Mouse (Mus musculus): ENCODE results near the gene Wdr54. TPM values are rescaled to one million over a fixed set of nuclear protein-coding genes. Genes with fewer than 3 reads are reported as not detected.
"Not testable (repeated sequence)": the region's sequence is repeated elsewhere in the genome, so short reads cannot be mapped to it uniquely, and the experiment has no call there.

Gene Wdr54
- polyA plus RNA-seq, 1 experiment from 2014 or later = 18.0 TPM

DNA sequence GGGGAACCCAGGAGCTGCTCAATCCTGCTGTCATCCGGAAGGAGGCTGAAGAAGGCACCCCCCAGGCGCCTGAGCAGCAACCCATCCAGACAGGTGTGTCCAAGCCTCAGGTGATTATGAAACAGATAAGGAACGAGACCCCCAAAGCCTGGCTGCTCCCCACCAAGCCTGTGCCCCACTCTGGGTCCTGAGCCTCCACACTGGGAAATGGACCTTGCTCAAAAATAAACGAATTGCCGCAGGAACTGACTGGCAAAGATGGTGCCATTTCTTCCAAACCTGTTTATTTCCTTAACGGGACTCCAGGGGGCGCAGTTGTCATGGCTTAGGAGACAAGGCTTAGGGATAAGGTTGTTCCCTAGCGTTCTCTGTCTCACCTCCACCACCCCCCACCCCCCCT is 6.5 kb upstream of the Wdr54 start:
- 0% methylated on average over 8 of the region's 8 CpGs for WGBS
- H3K27ac ChIP-seq = no peak overlapping the region
- H3K4me1 ChIP-seq (replicated peaks; ENCODE audit: control insufficient read depth, insufficient read depth, low read length) = peaks cover 31% of the 10 kb centered on the region
- peaks cover 29% of the 10 kb centered on the region for H3K27me3 ChIP-seq (ENCODE audit: control insufficient read depth, insufficient read depth, low read length)
- peak; percentile 73 for DNase-seq (ENCODE audit: low spot score)
- H3K9ac ChIP-seq = peak overlapping the region; percentile 12; the same call in 1 of the 2 replicates
- peak overlapping the region; percentile 18 for H3K4me3 ChIP-seq (replicated peaks; ENCODE audit: low read length)
- peak overlapping the region; percentile 39 for H3K4me2 ChIP-seq (replicated peaks)
- no peaks in the 10 kb centered on the region for H3K36me3 ChIP-seq (replicated peaks; ENCODE audit: control insufficient read depth, insufficient read depth)
- no peak for ATAC-seq (ENCODE audit: low FRiP score)
- H3K9me3 ChIP-seq (ENCODE audit: control insufficient read depth, low read length) = no peaks in the 10 kb centered on the region

DNA sequence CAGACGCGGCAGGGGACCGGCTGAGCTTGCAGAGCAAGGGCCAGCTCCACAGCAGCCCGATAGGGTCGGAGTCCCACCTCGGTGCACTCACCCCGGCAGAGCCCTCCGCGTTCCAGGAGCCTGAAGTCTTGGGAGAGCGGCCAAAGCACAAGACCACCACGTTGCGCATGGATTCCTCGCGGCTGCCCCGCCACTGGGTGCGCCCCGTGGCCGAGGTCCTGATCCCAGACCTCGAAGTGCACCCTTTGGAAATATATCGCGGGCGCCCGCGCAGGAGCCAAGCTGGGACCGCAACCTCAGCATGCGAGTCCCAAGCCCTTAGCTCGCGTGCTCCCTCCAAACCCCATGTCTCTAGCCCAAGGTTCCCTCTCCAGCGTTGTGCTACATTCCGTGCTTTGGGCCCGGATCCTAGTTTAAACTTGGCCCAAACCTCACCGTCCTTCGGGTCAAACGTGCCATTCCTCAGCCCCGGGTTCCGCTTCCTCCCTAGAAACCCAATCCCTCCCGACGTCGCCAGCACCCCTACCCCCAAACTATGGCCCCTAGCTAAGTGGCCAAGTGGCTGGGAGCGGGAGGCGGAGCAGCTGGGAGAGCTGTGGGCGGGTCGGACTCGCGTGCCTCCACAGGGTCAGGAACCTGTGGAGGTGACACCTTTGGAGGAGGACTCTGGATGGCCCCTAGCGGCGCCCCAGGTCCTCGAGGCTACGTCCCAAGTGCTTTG is 5.9 kb upstream of the Wdr54 start:
- no peak for ATAC-seq (ENCODE audit: low FRiP score)
- Histone ChIP-seq H3K36me3 (replicated peaks; ENCODE audit: control insufficient read depth, insufficient read depth) (no peaks in the 10 kb centered on the region), H3K4me3 (replicated peaks; ENCODE audit: low read length) (peak overlapping the region; percentile 18), H3K9ac (peak overlapping the region; percentile 12; the same call in 1 of the 2 replicates), H3K27ac (no peak overlapping the region), H3K4me2 (replicated peaks) (peak overlapping the region; percentile 39), H3K9me3 (ENCODE audit: control insufficient read depth, low read length) (no peaks in the 10 kb centered on the region), H3K27me3 (ENCODE audit: control insufficient read depth, insufficient read depth, low read length) (peaks cover 29% of the 10 kb centered on the region), H3K4me1 (replicated peaks; ENCODE audit: control insufficient read depth, insufficient read depth, low read length) (peaks cover 25% of the 10 kb centered on the region)
- DNase-seq (ENCODE audit: low spot score) = no peak
- under 1% methylated on average over 49 of the region's 49 CpGs for WGBS

DNA sequence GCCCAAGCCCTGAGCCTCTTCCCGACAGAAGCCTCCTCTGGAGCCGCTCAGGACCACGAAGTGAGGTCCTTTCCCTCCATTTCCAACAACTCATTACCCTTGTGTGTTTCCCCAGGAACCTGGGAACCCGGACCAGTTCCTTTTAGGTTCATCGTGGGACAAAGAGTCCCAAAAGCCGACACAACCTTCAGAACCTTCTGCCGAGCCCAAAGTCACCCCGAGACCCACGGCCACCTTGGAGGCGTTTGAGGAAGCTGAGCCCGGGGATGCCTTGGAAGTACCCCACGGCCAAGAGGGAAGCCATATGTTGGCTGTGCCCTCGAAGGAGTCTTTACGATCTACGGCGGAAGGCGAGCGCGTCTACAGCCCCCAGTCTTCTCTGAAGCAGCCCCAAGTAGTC is 5.2 kb upstream of the Wdr54 start:
- peak overlapping the region; percentile 39 for H3K4me2 ChIP-seq (replicated peaks)
- H3K27me3 ChIP-seq (ENCODE audit: control insufficient read depth, insufficient read depth, low read length) = peaks cover 29% of the 10 kb centered on the region
- H3K4me3 ChIP-seq (replicated peaks; ENCODE audit: low read length) = peak overlapping the region; percentile 18
- H3K9me3 ChIP-seq (ENCODE audit: control insufficient read depth, low read length) = no peaks in the 10 kb centered on the region
- no peaks in the 10 kb centered on the region for H3K36me3 ChIP-seq (replicated peaks; ENCODE audit: control insufficient read depth, insufficient read depth)
- ATAC-seq (ENCODE audit: low FRiP score) (no peak), DNase-seq (ENCODE audit: low spot score) (no peak)
- no peak overlapping the region for H3K27ac ChIP-seq
- no peak overlapping the region for H3K9ac ChIP-seq
- 15% methylated on average over 19 of the region's 19 CpGs for WGBS
- peaks cover 21% of the 10 kb centered on the region for H3K4me1 ChIP-seq (replicated peaks; ENCODE audit: control insufficient read depth, insufficient read depth, low read length)

DNA sequence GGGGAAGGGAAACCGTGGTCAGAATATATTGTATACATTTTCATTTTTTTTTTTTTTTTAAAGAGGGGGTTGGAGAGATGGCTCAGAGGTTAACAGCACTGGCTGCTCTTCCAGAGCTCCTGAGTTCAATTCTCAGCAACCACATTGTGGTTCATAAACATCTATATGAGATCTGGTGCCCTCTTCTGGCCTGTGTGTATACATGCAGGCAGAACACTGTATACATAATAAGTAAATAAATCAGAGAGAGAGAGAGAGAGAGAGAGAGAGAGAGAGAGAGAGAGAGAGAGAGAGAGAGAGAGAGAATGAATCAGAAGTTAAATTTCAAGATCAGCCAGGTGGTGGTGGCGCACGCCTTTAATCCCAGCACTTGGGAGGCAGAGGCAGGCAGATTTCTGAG is 3.3 kb upstream of the Wdr54 start:
- not testable (repeated sequence) for H3K36me3 ChIP-seq (replicated peaks; ENCODE audit: control insufficient read depth, insufficient read depth); ATAC-seq (ENCODE audit: low FRiP score); H3K9ac ChIP-seq; H3K27ac ChIP-seq; H3K9me3 ChIP-seq (ENCODE audit: control insufficient read depth, low read length); H3K4me3 ChIP-seq (replicated peaks; ENCODE audit: low read length); H3K4me2 ChIP-seq (replicated peaks)
- peak; percentile 68 for DNase-seq (ENCODE audit: low spot score)
- Histone ChIP-seq H3K4me1 (replicated peaks; ENCODE audit: control insufficient read depth, insufficient read depth, low read length) (peaks cover 26% of the 10 kb centered on the region), H3K27me3 (ENCODE audit: control insufficient read depth, insufficient read depth, low read length) (peaks cover 29% of the 10 kb centered on the region)
- WGBS = 26% methylated on average over 3 of the region's 3 CpGs

DNA sequence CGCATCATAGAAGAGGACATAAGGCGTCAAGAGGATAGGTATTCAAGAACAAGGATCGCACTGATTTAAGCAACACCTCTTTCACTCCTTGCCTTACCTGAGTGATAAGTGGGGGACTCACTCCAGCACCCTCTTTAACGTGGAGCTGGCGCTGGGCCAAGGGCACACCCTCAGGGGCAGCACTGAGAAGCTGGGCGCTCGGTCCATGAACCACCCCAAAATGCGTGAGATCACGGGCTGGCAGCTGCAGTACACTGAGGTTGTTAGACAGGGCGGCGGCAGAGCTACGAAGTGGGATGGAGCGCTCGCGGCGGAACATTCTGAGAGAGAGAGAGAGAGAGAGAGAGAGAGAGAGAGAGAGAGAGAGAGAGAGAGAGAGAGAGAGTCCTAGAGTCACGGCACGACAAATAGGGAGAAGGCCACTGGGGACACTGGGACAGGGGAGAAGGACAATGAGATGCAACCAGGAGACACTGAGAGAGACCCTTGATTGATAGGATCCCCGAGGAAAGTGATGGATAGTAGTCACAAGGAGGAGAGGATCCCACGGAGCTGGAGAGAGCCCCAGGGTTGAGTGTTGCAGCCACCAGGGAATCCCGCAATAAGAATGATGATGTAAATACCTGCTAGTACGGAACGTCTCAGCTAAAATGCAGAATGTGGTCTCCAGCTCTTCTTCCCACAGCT is 502 bp downstream of the Wdr54 start:
- DNase-seq (ENCODE audit: low spot score) (no peak), ATAC-seq (ENCODE audit: low FRiP score) (peak; percentile 5; the same call in 1 of the 2 replicates)
- 9% methylated on average over 23 of the region's 23 CpGs for WGBS
- peak overlapping the region; percentile 66 for H3K9ac ChIP-seq
- no peaks in the 10 kb centered on the region for H3K9me3 ChIP-seq (ENCODE audit: control insufficient read depth, low read length)
- H3K4me2 ChIP-seq (replicated peaks) = peak overlapping the region; percentile 86
- peak overlapping the region; percentile 61 for H3K4me3 ChIP-seq (replicated peaks; ENCODE audit: low read length)
- H3K27ac ChIP-seq = peak overlapping the region; percentile 38; the same call in 1 of the 2 replicates
- peaks cover 10% of the 10 kb centered on the region for H3K27me3 ChIP-seq (ENCODE audit: control insufficient read depth, insufficient read depth, low read length)
- H3K36me3 ChIP-seq (replicated peaks; ENCODE audit: control insufficient read depth, insufficient read depth) = no peaks in the 10 kb centered on the region
- H3K4me1 ChIP-seq (replicated peaks; ENCODE audit: control insufficient read depth, insufficient read depth, low read length) = peaks cover 14% of the 10 kb centered on the region

DNA sequence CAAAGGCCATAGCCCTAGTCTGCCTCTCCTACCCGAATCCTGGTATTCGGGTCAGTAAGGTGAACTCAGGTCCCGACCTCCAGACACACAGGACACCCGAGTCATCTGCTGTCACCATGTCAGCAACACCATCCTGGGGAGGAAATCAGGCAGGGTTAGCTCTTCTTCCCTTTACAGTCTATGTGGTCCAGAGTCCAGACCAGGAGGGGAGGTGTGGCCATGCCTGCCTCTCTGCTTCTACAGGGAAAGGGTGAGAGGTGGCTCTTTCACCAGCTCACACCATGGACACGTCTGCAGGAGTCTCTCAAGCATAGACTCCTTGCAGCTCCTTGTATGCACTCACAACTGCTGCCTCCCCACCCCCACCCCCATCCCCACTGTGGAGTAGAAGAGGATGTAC is 2.7 kb downstream of the Wdr54 start:
- peaks cover 14% of the 10 kb centered on the region for H3K4me1 ChIP-seq (replicated peaks; ENCODE audit: control insufficient read depth, insufficient read depth, low read length)
- WGBS = 84% methylated on average over 5 of the region's 5 CpGs
- no peak for DNase-seq (ENCODE audit: low spot score)
- H3K9me3 ChIP-seq (ENCODE audit: control insufficient read depth, low read length) = no peaks in the 10 kb centered on the region
- no peak overlapping the region for H3K4me3 ChIP-seq (replicated peaks; ENCODE audit: low read length)
- H3K27me3 ChIP-seq (ENCODE audit: control insufficient read depth, insufficient read depth, low read length) = no peaks in the 10 kb centered on the region
- H3K9ac ChIP-seq = no peak overlapping the region
- H3K36me3 ChIP-seq (replicated peaks; ENCODE audit: control insufficient read depth, insufficient read depth) = peaks cover 4% of the 10 kb centered on the region; the same call in 1 of the 2 replicates
- no peak overlapping the region for H3K4me2 ChIP-seq (replicated peaks)
- ATAC-seq (ENCODE audit: low FRiP score) = no peak
- H3K27ac ChIP-seq = no peak overlapping the region

DNA sequence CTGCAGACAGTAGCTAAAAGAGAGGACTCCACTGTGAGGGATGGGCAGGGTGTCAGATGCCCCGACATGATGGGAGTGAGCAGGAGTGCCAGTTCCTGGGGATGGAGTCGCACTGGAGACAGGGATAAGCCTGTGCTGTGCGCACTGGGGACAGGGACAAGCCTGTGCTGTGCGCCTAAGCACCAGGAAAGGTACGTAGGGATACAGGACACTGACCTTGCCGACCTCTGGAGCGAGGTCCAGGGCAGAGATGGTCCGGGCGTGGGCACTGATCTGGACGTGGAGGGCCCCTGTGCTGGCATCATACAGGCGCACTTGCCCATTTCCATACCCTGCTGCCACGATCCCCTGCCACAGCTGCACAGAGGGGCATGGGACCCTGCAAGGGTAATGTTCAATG is 3.2 kb downstream of the Wdr54 start:
- 84% methylated on average over 12 of the region's 12 CpGs for WGBS
- Histone ChIP-seq H3K36me3 (replicated peaks; ENCODE audit: control insufficient read depth, insufficient read depth) (peaks cover 4% of the 10 kb centered on the region), H3K27ac (no peak overlapping the region), H3K4me2 (replicated peaks) (no peak overlapping the region), H3K27me3 (ENCODE audit: control insufficient read depth, insufficient read depth, low read length) (no peaks in the 10 kb centered on the region), H3K4me3 (replicated peaks; ENCODE audit: low read length) (no peak overlapping the region), H3K9ac (no peak overlapping the region), H3K4me1 (replicated peaks; ENCODE audit: control insufficient read depth, insufficient read depth, low read length) (peaks cover 14% of the 10 kb centered on the region), H3K9me3 (ENCODE audit: control insufficient read depth, low read length) (no peaks in the 10 kb centered on the region)
- DNase-seq (ENCODE audit: low spot score) = no peak
- no peak for ATAC-seq (ENCODE audit: low FRiP score)

DNA sequence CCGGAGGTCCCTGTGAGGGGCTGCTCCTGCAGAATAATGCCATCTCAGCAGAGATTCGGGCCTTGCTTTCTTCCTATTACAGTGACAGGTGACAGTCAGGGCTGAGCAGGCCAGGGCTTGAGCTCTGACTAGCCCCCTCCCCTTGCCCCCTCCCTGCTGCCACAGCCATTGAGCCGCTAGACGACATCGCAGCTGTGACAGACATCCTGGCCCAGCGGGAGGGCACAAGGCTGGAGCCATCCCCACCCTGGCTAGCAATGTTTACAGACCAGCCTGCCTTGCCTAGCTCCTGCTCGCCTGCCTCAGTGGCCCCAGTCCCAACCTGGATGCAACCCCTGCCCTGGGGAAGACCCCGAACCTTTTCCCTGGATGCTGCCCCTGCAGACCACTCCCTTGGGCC is 4.5 kb downstream of the Wdr54 start:
- ATAC-seq (ENCODE audit: low FRiP score) (no peak), DNase-seq (ENCODE audit: low spot score) (no peak)
- 25% methylated on average over 8 of the region's 8 CpGs for WGBS
- H3K27me3 ChIP-seq (ENCODE audit: control insufficient read depth, insufficient read depth, low read length) = no peaks in the 10 kb centered on the region
- no peak overlapping the region for H3K9ac ChIP-seq
- no peak overlapping the region for H3K4me3 ChIP-seq (replicated peaks; ENCODE audit: low read length)
- H3K9me3 ChIP-seq (ENCODE audit: control insufficient read depth, low read length) = no peaks in the 10 kb centered on the region
- H3K4me1 ChIP-seq (replicated peaks; ENCODE audit: control insufficient read depth, insufficient read depth, low read length) = peaks cover 14% of the 10 kb centered on the region
- no peak overlapping the region for H3K4me2 ChIP-seq (replicated peaks)
- peaks cover 4% of the 10 kb centered on the region for H3K36me3 ChIP-seq (replicated peaks; ENCODE audit: control insufficient read depth, insufficient read depth)
- no peak overlapping the region for H3K27ac ChIP-seq

DNA sequence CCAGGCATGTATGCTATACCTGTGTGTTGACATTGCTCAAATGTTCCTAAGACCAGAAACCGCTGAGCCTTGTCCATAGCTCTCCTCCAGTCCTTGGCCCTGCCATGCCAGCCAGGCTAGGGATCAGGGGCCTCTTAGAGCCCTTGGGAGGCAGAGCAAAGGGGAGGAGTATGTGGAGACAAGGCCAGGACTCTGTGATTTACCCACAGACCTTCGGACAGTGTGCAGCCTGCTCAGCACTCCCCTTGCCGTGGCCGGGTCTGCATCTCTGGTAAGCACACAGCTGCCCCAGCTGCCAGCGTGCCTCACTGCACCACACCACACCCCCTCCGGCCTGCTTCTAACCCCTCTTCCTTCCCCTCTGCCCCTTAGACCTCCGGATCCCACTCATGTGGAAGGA is 8.9 kb downstream of the Wdr54 start:
- WGBS = 45% methylated on average over 7 of the region's 7 CpGs
- ATAC-seq (ENCODE audit: low FRiP score) = no peak
- H3K27ac ChIP-seq = no peak overlapping the region

More for the DNA sequence above, 8.9 kb downstream of the Wdr54 start:
- Histone ChIP-seq H3K4me3 (replicated peaks; ENCODE audit: low read length) (no peak overlapping the region), H3K27me3 (ENCODE audit: control insufficient read depth, insufficient read depth, low read length) (no peaks in the 10 kb centered on the region), H3K4me1 (replicated peaks; ENCODE audit: control insufficient read depth, insufficient read depth, low read length) (peaks cover 8% of the 10 kb centered on the region), H3K36me3 (replicated peaks; ENCODE audit: control insufficient read depth, insufficient read depth) (peaks cover 4% of the 10 kb centered on the region), H3K9me3 (ENCODE audit: control insufficient read depth, low read length) (no peaks in the 10 kb centered on the region), H3K4me2 (replicated peaks) (no peak overlapping the region), H3K9ac (no peak overlapping the region)
- DNase-seq (ENCODE audit: low spot score) = no peak

Measured in hindbrain, embryonic 14.5 days (tissue).